Mouse (Mus musculus) layer of hippocampus, adult 9-10 months (tissue): ENCODE results near the gene Rptor.

Source experiments
- DNase-seq: peaks from one replicate; pipeline ENCODE4 v3.0.0; 2022; ENCODE audit warnings: low spot score

The Rptor gene

DNA sequence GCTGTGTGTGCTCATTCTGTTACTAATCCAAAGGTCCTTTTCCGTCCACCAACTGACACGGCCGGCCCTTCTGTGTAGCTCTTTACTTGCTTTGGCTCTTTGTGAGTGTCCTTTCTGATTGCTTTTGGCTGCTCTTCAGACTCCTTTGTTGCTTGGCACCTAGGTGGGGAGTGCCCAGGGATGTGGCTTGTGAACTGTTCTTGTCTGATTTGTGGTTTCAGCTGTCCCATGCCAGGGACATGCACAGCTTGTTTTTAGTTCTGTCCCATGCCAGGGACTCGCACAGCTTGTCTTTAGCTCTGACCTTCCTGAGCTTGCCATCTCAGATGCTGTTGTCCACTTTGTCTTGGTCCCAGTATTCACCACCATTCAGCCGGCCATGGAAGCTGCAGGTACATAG, 4.8 kb downstream of the Rptor start:
- DNase-seq = no peak

DNA sequence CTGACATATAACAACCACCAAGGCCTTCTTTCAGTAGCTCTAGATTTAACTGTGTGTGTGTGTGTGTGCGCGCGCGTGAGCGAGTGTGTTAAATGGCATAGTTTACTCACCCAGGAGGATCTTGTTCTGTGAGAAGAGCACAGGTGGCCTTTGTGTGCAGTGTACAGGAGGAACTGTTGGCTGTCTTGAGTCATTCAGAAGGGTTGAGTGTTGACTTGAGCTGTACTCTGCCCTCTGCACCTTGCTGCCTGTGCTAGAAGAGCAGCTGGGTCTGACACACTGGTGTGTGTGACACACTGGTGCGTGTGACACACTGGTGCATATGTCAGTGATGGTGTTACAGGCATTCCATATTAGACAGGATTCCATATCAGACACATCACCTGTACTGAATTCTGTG, 8.8 kb downstream of the Rptor start:
- no peak for DNase-seq

DNA sequence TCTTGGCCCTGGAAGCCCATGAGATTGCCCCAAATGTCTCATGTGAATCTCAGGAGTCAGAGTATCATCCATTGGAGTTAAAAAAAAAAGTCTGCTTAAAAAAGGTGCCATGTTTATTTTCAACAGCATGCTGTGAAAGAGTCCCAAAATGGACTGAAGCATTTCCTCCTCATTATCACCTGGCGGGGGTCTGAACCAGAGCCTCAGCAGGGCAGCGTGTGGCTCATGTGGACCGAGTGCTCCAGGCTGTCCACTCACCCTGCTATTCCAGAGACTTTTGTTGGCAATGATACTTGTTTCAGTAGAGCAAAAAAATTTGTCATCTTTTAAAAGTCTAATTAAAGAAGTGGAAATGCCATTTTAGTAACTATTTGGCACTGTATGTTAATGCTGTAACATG, 9.5 kb downstream of the Rptor start:
- no peak for DNase-seq

DNA sequence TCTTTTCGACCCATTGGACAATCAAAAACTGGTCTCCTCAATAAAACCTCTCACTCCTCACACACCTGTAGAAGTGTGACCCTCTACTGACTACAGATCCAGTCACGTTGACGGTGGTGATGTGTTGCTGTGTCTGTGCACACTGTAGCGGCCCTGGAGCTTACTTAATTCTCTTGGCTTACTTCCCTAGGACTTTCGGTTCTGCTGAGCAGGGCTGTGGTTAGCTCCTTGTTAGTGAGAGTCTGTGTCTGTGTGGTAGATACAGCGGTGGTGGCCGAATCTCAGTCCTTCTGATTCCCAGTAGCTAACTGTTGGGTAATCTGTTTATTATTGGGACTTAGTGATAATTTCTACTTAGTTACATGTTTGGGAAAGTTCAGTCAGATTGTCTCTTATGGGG, 12.4 kb downstream of the Rptor start:
- no peak for DNase-seq

DNA sequence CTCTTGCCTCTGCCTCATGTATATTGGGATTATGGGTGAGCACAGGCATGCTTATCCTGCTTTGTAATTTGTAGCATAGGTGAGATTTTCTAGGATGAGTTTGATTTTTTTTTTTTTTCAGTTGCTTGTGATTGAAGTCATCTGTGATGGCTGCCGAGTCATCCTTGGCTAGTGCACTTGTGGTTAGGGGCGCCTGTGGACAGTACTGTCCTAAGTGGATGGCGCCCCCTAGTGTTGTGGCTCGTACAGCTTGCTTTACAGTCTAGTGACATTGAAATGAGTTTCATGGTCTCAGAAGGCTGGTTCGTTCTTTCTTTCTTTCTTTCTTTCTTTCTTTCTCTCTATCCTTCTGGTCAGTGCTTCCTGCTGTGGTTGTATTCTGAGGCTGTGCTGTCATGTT, 16.1 kb downstream of the Rptor start:
- no peak for DNase-seq

DNA sequence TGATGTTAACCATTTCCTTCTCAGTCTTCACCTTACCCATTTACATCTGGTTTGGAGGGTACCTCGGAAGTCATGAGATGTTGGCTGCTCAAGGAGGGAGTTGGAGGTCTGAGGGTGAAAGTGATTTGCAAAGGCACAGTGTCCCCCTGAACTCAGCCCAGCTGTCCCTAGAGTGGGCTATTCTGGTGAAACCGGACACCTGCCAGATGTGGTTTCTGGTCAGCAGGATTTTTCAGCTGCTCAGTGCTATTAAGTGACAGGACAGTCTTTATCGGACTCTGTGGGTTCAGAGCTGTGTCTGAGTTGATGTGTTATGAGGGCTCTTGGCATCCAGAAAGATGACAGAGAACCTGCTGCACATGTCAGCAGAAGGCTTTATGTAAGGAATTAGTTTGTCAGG, 18.6 kb downstream of the Rptor start:
- DNase-seq = no peak

DNA sequence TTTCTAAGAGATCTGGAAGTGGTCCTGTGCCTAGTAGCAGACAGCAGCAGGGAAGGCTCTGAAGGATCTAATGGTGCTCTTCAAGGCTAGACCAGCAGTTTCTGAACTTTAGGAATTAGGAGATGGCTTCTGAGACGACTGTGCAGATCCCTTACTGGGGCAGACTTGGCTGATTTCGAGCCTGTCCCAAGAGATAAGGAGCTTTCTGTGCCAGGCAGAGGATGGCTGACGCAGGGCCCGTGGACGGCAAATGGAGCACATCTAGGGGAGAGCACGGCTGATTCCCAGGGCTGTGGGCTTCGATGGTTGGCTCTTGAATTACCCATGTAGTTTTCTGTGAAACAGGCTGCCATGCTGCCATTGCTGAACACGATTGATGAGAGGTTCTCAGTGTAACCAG, 21.1 kb downstream of the Rptor start:
- DNase-seq = no peak

DNA sequence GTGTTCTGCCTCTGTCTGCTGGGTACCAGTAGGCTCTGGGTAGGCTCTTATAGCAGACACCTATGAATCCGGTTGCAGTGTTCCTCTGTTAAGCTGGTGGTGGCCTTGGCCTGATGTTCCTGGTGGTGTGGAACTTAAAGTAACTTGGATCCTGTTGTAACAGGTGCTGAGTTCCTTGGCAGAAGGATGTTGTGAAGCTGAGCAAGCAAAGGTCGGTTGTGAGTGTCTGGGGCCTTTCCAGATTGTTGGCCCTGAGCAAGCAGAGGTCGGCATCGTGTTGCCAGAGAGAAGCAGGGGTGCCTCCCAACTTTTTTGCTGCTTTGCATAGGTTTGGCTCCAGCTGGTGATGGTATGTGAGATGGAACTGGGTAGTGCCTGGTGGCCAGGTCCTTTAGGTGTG, 21.7 kb downstream of the Rptor start:
- DNase-seq = no peak

DNA sequence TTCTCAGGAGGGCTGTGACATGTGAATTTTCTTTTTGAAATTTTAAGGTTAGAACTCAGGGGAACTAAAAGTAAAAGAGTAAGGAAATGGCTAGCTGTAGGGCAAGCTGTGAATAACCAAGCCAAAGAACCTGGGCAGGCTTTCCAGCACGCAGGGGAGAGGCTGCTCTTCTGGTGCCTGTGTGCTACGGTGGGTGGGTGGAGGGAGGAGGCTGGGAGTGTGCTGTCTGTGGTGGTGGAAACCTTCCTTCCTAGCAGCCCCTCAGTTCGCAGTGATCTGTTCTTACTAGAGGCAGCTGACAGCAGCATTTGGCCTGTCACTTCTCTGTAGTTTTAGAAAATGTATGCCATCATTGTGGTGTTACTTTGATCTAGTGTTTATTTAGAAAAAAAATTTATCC, 22.2 kb downstream of the Rptor start:
- DNase-seq = no peak

DNA sequence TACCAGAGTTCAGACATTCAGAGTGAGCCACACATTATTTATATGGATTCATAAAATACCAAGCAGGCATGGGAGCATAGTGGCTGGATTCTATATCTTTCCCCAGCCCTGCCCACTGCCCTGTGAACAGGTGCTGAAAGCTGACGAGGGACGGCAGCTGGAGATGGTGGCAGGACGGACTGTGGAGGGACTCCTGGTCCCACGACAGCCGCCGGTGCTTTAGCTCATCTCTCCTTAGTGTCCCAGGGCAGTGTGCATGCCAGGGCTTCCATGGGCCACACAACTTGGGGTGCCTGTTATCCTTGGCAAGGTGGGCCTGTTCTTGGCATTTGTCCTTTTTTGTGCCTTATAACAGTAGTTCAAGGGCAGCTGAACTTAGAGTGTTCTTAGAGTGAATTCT, 22.8 kb downstream of the Rptor start:
- DNase-seq = no peak

DNA sequence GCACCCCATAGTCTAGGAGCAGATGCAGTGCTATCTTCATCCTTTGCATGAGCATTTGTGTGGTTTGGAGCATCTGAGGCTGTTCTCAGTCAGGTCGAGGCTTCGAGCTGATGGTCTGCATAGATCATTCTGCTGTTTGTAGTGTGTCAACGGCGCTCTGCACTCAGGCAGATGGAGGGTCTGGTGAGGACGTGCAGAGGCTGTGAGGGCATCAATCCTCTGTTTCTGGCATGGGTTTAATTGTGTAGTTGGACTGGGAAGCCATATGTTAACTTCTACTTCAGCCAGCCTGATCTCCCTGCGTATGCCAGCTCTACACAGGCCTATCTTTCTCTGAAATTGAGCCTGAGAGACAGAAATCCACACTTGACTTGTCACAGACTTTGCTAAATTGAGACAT, 23.2 kb downstream of the Rptor start:
- no peak for DNase-seq

DNA sequence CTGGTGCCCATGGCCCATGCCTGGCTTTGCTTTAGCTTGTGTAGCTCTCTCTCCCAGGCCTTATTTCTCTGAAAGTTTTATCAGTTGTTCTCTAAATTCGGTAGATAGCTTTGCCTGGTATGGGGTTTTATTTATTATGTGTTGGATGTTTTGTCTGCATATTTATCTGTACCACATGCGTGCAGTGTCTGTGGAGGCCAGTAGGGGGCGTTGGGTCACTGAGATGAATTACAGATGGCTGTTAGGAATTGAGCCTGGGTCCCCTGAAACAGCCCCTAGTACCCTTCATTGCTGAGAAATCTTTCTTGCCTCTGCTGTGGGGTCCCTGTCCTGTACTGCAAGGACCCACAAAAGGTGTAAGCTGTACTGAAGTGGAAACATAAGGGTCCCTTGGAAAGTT, 24.5 kb downstream of the Rptor start:
- no peak for DNase-seq

DNA sequence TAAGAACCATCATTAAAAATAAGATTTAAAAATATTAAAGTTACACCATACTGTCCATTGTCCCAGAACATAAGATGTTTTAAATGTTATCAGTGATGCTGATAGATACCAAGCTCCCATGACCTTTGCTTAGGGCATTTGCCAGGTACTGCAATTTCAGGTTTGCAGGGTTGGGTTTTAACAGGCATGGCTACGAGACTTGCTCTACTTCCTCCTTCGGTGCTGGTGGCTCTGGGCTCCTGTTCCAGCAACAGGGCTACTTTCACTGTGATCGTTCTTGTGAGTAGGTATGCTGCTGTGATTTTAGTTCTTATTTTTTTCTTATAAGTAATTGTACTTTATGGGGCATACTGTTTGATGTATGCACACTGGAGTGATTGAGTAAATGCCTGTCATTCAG, 26.4 kb downstream of the Rptor start:
- DNase-seq = no peak

DNA sequence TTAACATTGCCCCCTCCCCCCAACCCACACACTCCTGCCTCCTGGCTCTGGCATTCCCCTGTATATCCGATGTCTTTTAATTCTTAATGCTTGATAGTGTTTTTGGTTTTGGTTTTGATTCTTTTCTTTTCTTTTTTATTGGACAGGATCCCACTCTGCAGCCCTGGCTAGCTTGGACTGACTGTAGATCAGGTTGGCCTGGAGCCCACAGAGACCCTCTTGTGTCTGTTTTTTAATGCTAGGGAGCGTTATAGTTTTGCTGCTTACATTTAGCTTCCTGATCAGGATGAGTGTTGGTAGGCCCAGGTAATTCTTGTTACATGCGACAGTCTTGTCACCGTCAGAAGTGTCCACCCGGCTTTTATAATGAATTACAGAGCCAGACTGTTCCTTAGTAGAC, 27.6 kb downstream of the Rptor start:
- no peak for DNase-seq

DNA sequence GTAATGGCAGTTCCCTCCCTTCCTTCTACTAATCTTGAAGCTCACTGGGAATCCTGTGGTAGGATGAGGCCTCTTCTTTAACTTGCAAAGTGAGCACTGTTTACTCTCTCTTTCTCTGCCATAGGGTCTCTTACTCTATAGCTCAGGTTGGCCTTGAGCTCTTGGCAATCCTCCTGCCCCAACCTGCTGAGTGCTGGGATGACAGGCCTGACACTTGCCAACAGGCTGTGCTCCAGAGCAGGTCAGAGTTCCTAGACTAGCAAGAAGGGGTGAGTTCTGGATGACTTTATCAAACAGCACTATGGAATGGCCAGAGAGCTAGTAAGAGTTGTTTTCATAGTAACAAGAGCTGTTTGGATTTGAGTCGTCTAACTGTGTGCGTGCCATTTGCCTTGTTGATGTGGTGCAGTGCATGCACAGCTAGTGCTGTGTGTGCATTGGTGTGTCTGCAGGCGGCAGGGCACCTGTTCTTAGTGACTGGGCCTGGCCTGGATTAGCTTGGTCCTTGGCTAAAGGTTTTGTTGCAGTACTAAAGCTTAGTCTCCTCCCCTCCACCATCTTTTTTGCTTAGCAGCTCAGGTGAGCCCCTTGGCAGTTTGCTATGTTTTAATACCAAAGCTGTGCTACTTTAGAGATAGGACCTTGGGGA, 28.6 kb downstream of the Rptor start:
- DNase-seq = no peak

DNA sequence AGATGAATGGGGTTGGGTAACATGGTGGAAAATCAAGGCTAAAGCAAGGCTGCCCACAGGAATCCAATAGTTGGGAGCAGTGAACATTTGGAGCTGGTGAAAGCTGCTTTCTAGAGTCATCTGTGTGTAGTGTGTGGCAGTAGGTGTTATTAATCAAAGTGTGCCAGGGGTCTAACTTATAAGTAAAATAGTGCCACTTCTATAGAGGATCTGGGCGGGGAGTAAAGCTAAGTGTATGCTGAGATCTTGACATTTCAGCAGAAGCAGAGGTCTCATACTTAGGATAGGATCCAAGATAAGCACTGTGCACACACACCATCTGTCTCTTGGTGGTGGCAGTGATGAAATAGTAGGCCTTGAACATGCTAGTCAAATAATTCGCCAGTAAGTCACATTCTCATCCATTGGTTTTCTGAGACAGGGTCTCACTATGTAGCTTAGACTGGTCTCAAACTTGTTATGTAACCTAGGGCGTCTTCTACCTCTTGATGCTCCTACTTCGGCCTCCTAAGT, 33.7 kb downstream of the Rptor start:
- no peak for DNase-seq

DNA sequence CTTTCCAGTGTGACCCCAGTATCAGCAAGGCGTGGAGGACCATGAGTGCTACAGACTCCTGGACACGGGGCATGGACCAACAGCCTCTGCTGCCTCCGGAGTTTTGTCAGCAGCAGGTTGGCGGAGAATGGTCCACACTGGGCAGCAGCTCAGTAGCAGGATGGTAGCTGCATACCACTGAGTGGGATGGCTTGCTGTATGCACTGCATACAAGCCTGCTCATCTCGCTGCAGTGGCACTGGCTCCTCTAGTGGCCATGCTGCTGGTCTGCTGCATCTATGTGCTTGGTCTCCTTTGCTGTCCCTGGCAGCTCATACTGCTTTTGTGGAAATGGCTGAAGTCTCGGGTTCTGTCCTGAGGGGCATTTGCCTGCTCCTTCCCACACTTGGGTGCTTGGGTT, 34.8 kb downstream of the Rptor start:
- DNase-seq = no peak

DNA sequence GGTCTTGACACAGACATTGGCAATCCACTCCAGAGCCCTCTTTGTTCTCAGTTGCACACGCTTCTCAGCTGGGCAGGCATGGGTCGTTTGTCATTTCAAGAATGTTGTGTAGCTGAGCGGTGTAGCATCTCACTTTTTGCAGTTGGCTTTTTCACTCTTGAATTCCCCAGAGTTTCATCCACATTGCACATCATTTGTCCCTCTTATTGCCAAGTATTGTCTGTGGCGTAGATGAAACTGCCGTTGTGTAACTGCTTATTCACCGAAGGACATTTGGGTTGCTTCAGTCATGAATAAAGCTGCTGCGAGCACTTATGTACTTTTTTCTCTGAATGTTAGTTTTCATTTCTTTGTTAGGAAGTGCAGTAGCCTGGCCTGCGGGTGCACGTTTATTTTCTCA, 37.8 kb downstream of the Rptor start:
- no peak for DNase-seq

DNA sequence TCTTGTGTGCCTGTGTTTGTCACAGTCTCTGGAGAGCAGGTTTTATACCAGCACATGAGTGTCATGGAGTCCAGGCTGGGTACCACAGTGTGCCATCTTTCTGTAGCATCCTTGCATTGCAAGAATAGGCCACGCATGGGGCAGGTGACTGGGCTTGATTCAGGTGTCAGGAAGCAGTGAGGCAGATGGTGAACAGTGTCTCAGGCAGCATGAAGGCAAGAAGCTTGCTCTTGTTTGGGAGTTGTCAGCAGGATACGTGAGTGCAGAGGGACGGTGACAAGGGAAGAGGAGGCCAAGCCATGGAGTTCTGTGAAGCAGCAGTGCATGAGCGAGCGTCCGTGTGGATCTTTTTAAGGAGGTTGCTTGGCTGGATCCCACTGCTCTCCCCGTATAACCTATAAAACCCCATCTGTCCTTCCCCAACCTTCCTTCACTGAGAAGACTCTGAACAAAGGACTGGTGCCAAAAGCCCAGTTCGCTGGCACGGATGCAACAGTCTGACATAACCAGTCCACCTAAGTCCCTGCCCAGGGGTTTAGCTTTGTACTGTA, 39.2 kb downstream of the Rptor start:
- no peak for DNase-seq

DNA sequence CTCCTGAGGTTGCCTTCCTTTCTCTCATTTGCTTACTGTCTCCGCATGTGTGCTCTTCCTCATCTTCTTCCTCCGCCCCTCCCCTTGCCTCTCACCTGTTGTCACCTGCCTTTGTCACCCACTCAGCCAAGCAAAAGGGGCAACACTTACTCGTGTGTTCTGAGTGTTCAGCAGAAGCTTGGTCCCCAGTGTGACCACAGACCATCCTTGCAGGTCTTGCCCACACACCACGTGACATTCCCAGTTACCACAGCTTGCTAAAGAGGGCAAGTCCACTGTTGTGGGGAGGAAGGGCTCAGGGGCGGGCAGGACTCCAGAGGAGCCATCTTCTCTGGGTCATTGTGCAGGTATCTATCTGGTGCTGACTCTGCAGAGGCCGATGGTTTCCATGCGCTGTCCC, 40.6 kb downstream of the Rptor start:
- DNase-seq = no peak

DNA sequence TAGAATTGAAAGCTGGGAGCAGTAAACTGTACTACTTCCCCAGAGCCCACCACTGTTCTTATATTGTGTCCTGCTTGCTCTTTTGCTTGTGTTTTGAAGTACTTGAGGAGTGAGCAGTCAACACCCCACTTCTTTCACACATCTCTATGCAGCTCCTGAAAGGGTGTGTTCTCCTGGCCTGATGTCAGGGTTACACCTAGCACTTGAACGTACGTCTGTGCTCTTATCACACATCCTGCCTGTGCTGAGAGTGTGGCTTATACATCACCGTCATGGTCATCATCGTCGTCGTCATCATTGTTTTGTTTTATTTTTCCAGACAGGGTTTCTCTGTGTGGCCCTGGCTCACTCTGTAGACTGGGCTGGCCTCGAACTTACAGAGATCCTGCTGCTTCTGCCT, 41.4 kb downstream of the Rptor start:
- no peak for DNase-seq

DNA sequence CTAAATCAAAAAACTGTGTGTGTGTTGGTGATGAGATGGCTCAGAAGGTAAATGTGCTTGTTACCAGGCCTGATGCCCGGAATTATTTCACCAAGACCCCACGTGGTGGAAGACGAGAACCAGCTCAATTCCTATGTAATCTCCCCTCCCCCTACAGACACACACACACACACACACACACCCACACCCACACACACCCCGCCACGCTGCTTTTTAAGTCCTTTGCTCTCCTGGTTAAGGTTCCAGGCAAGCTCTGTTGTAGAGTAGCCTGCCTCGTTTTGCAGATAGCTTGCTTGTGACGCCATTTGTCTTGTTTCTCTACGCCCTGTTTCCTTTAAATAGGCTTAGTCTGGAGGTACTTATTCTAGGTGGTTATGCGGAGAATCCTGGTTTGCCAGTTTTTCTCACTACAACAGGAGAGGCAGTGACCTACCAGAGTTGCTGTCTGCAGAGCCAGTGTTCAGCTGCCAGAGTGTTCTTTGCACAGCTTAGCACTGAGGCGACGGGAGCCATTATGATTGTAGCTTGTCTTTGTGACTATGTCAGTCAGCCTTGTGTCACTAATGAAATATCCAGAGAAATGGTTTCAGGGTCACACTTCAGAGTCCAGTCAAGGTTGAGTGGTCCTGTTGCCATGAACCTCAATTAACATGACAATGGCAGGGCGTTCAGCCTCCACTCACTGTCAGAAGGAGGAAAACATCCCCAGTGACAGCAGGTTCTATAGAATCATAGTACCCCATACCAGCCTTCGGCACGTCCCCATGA, 42.1 kb downstream of the Rptor start:
- DNase-seq = no peak

DNA sequence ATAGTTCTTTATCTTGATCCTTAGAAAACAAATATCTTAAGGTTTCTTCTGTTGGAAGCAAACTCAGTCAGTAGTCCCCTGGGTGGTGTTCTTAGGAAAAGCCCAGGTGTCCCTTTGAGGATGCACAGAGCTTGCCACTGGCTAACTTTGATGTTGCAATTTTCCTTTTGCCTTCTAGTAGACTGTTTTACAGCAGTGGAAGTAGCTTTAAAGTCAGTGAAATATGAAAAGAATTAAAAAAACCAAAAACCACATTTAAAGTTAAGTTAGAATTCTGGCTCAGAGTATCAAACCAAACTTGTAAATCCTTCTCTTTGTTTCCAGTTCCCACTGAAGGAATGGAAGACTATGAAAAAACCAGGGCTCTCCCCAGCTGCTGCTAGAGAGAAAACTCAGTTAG, 47.8 kb downstream of the Rptor start:
- DNase-seq = no peak

DNA sequence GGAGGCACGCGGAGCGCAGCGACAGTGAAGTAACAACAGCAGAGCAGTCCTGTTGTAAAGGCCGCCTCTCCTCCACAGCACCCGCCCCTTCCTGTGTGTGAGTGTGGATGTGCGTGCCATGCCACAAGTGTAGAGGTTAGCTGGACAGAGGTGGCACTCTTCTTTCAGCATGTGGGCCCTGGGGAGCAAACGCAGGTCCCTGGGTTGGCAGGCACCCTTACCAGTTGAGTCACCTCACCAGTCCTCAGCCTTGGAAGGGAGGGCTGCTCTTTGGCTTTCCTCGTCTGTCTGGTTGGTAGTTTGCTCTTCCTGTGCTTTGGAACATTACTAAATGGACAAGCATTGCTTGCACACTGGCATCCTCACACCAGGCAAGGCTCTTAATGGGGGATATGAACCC, 50.6 kb downstream of the Rptor start:
- DNase-seq = no peak
